Mouse (Mus musculus): Measurements from ENCODE around the gene Pxylp1.

- TF ChIP-seq CTCF (IDR thresholded peaks at IDR 0.05; ENCODE audit: extremely low read depth, insufficient read depth, low read length) (no peak), POLR2A (IDR thresholded peaks at IDR 0.05; ENCODE audit: extremely low read depth, insufficient read depth, low read length) (0 out of 2 replicates have a peak, but pooled peaks have one; percentile 25)
These were observed 26.9 kb downstream of the Pxylp1 start for GRCm38 (mm10) chr9:96865473-96866050.
